Mouse (Mus musculus) CH12.LX (cell line): ENCODE results near the gene Procr.

ENCODE experiments used
- CTCF ChIP-seq, 2 experiments: IDR thresholded peaks in 1 of 2; conservative IDR thresholded peaks in 1 of 2; 2 replicates each; pipeline ENCODE4 v1.5.1; 2011 to 2012; ENCODE audit warnings: low read depth in 2 of 2, low read length in 2 of 2, improper control_type of control experiment in 1 of 2, inconsistent platforms in 1 of 2, mild to moderate bottlenecking in 1 of 2, moderate library complexity in 1 of 2
- MAFK ChIP-seq: IDR thresholded peaks from 2 replicates; pipeline ENCODE4 v1.6.1; 2011; ENCODE audit warnings: low read length, improper control_type of control experiment; ENCODE audit not compliant: insufficient replicate concordance
- MAX ChIP-seq: IDR thresholded peaks from 2 replicates; pipeline ENCODE4 v1.6.1; 2011; ENCODE audit warnings: low read length, improper control_type of control experiment
- NRF1 ChIP-seq: IDR thresholded peaks from 2 replicates; pipeline ENCODE4 v1.6.1; 2014; ENCODE audit warnings: low read depth, mild to moderate bottlenecking, inconsistent platforms, low read length, improper control_type of control experiment, moderate library complexity
- POLR2A ChIP-seq: IDR thresholded peaks from 2 replicates; pipeline ENCODE4 v1.6.1; 2011; ENCODE audit warnings: low read depth, mild to moderate bottlenecking, improper control_type of control experiment, low read length
- POLR2AphosphoS2 ChIP-seq: IDR thresholded peaks from 2 replicates; pipeline ENCODE4 v1.6.1; 2011; ENCODE audit warnings: low read depth, low read length, improper control_type of control experiment

DNA sequence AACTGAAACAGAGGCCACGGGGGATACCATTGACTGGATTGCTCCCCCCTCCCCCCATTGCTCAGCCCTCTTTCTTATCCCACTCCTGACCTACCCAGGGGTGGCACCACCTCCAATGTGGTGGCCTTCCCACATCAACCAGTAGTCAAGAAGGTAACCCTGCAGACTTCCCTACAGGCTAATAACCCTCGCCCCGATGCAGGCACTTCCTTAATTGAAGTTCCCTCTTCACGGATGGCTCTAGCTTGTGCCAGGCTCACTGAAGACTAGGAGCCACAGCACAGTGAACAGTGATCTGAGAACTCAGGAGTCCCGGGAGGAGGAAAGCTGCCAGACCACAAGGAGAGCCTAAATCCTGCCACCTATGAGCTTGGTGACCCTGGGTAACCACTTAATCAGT, 36.0 kb downstream of the Procr start:
- TF ChIP-seq MAFK (no peak), CTCF (conservative IDR thresholded peaks at IDR 0.05 in 1 of 2, IDR thresholded peaks at IDR 0.05 in 1 of 2; ENCODE audit: low read depth in 2 of 2, low read length in 2 of 2) (no peak), NRF1 (no peak), POLR2A (no peak), POLR2AphosphoS2 (no peak), MAX (no peak)
